Mouse (Mus musculus): ENCODE results near the gene Ntm. TPM values are rescaled to one million over a fixed set of nuclear protein-coding genes. Genes with fewer than 3 reads are reported as not detected.

The Ntm gene
- polyA plus RNA-seq, 1 experiment from 2014 or later: 27.3 TPM

GRCm38 (mm10) chr9:29827240-29827660, 135.7 kb downstream of the Ntm start:
- no peak overlapping the region for H3K4me3 ChIP-seq
- H3K9me3 ChIP-seq: no peaks in the 10 kb centered on the region
- H3K27ac ChIP-seq: no peak overlapping the region
- 10% methylated on average over 5 of the region's 5 CpGs for WGBS
- no peaks in the 10 kb centered on the region for H3K36me3 ChIP-seq
- H3K9ac ChIP-seq: no peak overlapping the region
- ATAC-seq (ENCODE audit: insufficient number of reproducible peaks, low FRiP score, low TSS enrichment, low read depth): no peak
- H3K4me1 ChIP-seq: no peaks in the 10 kb centered on the region
- H3K4me2 ChIP-seq: no peak overlapping the region
- no peaks in the 10 kb centered on the region for H3K27me3 ChIP-seq

- ATAC-seq (ENCODE audit: insufficient number of reproducible peaks, low FRiP score, low TSS enrichment, low read depth): no peak
- Histone ChIP-seq H3K4me1 (no peaks in the 10 kb centered on the region), H3K4me3 (no peak overlapping the region), H3K27me3 (no peaks in the 10 kb centered on the region), H3K9me3 (no peaks in the 10 kb centered on the region), H3K36me3 (no peaks in the 10 kb centered on the region), H3K27ac (no peak overlapping the region), H3K4me2 (no peak overlapping the region), H3K9ac (no peak overlapping the region)
- WGBS: 89% methylated on average over 5 of the region's 5 CpGs
Measured at GRCm38 (mm10) chr9:29825236-29825635, 137.7 kb downstream of the Ntm start.

- Histone ChIP-seq H3K27ac (no peak overlapping the region), H3K4me3 (no peak overlapping the region), H3K4me1 (no peaks in the 10 kb centered on the region), H3K27me3 (no peaks in the 10 kb centered on the region), H3K36me3 (no peaks in the 10 kb centered on the region), H3K9me3 (no peaks in the 10 kb centered on the region), H3K4me2 (no peak overlapping the region), H3K9ac (no peak overlapping the region)
- no peak for ATAC-seq (ENCODE audit: insufficient number of reproducible peaks, low FRiP score, low TSS enrichment, low read depth)
- WGBS: 72% methylated on average over 4 of the region's 4 CpGs
Measured at GRCm38 (mm10) chr9:29823716-29824115, 139.2 kb downstream of the Ntm start.

GRCm38 (mm10) chr9:29812685-29813084, 150.3 kb downstream of the Ntm start:
- Histone ChIP-seq H3K9ac (no peak overlapping the region), H3K4me3 (no peak overlapping the region), H3K4me2 (no peak overlapping the region), H3K27me3 (no peaks in the 10 kb centered on the region), H3K4me1 (no peaks in the 10 kb centered on the region), H3K36me3 (no peaks in the 10 kb centered on the region), H3K9me3 (no peaks in the 10 kb centered on the region), H3K27ac (no peak overlapping the region)
- no peak for ATAC-seq (ENCODE audit: insufficient number of reproducible peaks, low FRiP score, low TSS enrichment, low read depth)
- 85% methylated on average over 5 of the region's 5 CpGs for WGBS

- 0 out of 2 replicates have a peak, but pooled peaks cover 3% of the 10 kb centered on the region for H3K27me3 ChIP-seq
- H3K27ac ChIP-seq: no peak overlapping the region
- no peak overlapping the region for H3K4me2 ChIP-seq
- WGBS: 36% methylated on average over 3 of the region's 3 CpGs
- H3K9ac ChIP-seq: no peak overlapping the region
- no peak overlapping the region for H3K4me3 ChIP-seq
- H3K4me1 ChIP-seq: peaks cover 6% of the 10 kb centered on the region; the same call in 1 of the 2 replicates
- H3K9me3 ChIP-seq: no peaks in the 10 kb centered on the region
- no peak for ATAC-seq (ENCODE audit: insufficient number of reproducible peaks, low FRiP score, low TSS enrichment, low read depth)
- no peaks in the 10 kb centered on the region for H3K36me3 ChIP-seq
Measured at GRCm38 (mm10) chr9:29806790-29807189, 156.2 kb downstream of the Ntm start.

- no peak overlapping the region for H3K27ac ChIP-seq
- H3K4me2 ChIP-seq: no peak overlapping the region
- peaks cover 6% of the 10 kb centered on the region; the same call in 1 of the 2 replicates for H3K4me1 ChIP-seq
- H3K9ac ChIP-seq: no peak overlapping the region
- no peaks in the 10 kb centered on the region for H3K36me3 ChIP-seq
- no peak for ATAC-seq (ENCODE audit: insufficient number of reproducible peaks, low FRiP score, low TSS enrichment, low read depth)
- H3K27me3 ChIP-seq: 0 out of 2 replicates have a peak, but pooled peaks cover 3% of the 10 kb centered on the region
- 88% methylated on average over 9 of the region's 9 CpGs for WGBS
- H3K9me3 ChIP-seq: no peaks in the 10 kb centered on the region
- H3K4me3 ChIP-seq: no peak overlapping the region
Measured at GRCm38 (mm10) chr9:29804483-29804882, 158.5 kb downstream of the Ntm start.

- Histone ChIP-seq H3K9ac (no peak overlapping the region), H3K27me3 (0 out of 2 replicates have a peak, but pooled peaks cover 3% of the 10 kb centered on the region), H3K9me3 (no peaks in the 10 kb centered on the region), H3K27ac (no peak overlapping the region), H3K4me1 (peaks cover 6% of the 10 kb centered on the region; the same call in 1 of the 2 replicates), H3K4me3 (no peak overlapping the region), H3K4me2 (no peak overlapping the region), H3K36me3 (no peaks in the 10 kb centered on the region)
- ATAC-seq (ENCODE audit: insufficient number of reproducible peaks, low FRiP score, low TSS enrichment, low read depth): no peak
- 26% methylated on average over 4 of the region's 4 CpGs for WGBS
Measured at GRCm38 (mm10) chr9:29803738-29804285, 159.1 kb downstream of the Ntm start.

GRCm38 (mm10) chr9:29802990-29803737, 159.8 kb downstream of the Ntm start:
- H3K36me3 ChIP-seq: no peaks in the 10 kb centered on the region
- peaks cover 6% of the 10 kb centered on the region; the same call in 1 of the 2 replicates for H3K4me1 ChIP-seq
- H3K9me3 ChIP-seq: no peaks in the 10 kb centered on the region
- H3K27me3 ChIP-seq: 0 out of 2 replicates have a peak, but pooled peaks cover 3% of the 10 kb centered on the region
- WGBS: 43% methylated on average over 12 of the region's 12 CpGs
- no peak for ATAC-seq (ENCODE audit: insufficient number of reproducible peaks, low FRiP score, low TSS enrichment, low read depth)
- H3K9ac ChIP-seq: no peak overlapping the region
- no peak overlapping the region for H3K4me3 ChIP-seq
- H3K4me2 ChIP-seq: no peak overlapping the region
- no peak overlapping the region for H3K27ac ChIP-seq

- Histone ChIP-seq H3K4me1 (peaks cover 6% of the 10 kb centered on the region; the same call in 1 of the 2 replicates), H3K9ac (no peak overlapping the region), H3K4me3 (no peak overlapping the region), H3K27me3 (0 out of 2 replicates have a peak, but pooled peaks cover 3% of the 10 kb centered on the region), H3K36me3 (no peaks in the 10 kb centered on the region), H3K9me3 (no peaks in the 10 kb centered on the region), H3K4me2 (no peak overlapping the region), H3K27ac (no peak overlapping the region)
- 46% methylated on average over 12 of the region's 12 CpGs for WGBS
- ATAC-seq (ENCODE audit: insufficient number of reproducible peaks, low FRiP score, low TSS enrichment, low read depth): no peak
Measured at GRCm38 (mm10) chr9:29802071-29802705, 160.8 kb downstream of the Ntm start.

GRCm38 (mm10) chr9:29796281-29796680, 166.7 kb downstream of the Ntm start:
- Histone ChIP-seq H3K9ac (no peak overlapping the region), H3K9me3 (no peaks in the 10 kb centered on the region), H3K27ac (no peak overlapping the region), H3K4me2 (no peak overlapping the region), H3K27me3 (no peaks in the 10 kb centered on the region), H3K4me3 (no peak overlapping the region), H3K36me3 (no peaks in the 10 kb centered on the region), H3K4me1 (no peaks in the 10 kb centered on the region)
- 74% methylated on average over 4 of the region's 4 CpGs for WGBS
- no peak for ATAC-seq (ENCODE audit: insufficient number of reproducible peaks, low FRiP score, low TSS enrichment, low read depth)

- Histone ChIP-seq H3K9ac (no peak overlapping the region), H3K27ac (no peak overlapping the region), H3K36me3 (no peaks in the 10 kb centered on the region), H3K4me1 (no peaks in the 10 kb centered on the region), H3K4me2 (no peak overlapping the region), H3K27me3 (no peaks in the 10 kb centered on the region), H3K4me3 (no peak overlapping the region), H3K9me3 (no peaks in the 10 kb centered on the region)
- WGBS: 58% methylated on average over 10 of the region's 10 CpGs
- ATAC-seq (ENCODE audit: insufficient number of reproducible peaks, low FRiP score, low TSS enrichment, low read depth): no peak
Measured at GRCm38 (mm10) chr9:29791199-29791915, 171.6 kb downstream of the Ntm start.
